Mouse (Mus musculus) right cerebral cortex, postnatal 36 days (tissue): ENCODE data around the gene Tor1aip2.
A peak's percentile ranks its signal among the peaks of the same experiment; 100 is the strongest.
"Not testable (repeated sequence)": the region's sequence is repeated elsewhere in the genome, so short reads cannot be mapped to it uniquely, and the experiment has no call there.

Experiments used
- DNase-seq, 2 experiments: peaks; one replicate each; pipeline ENCODE4 v3.0.0; 2022; ENCODE audit warnings: low spot score in 2 of 2, mixed read lengths in 1 of 2

Tor1aip2 gene

GRCm38 (mm10) chr1:156035269-156035929, at the start of gene Tor1aip2:
Gene Tor1aip2 (plus strand): TSS chr1:156035403.
- DNase-seq = peak in 1 of 2 experiments; percentile 68

GRCm38 (mm10) chr1:155987625-155988024, 47.6 kb upstream of the Tor1aip2 start:
- DNase-seq = no peak

GRCm38 (mm10) chr1:155989387-155989786, 45.8 kb upstream of the Tor1aip2 start:
- no peak for DNase-seq

- DNase-seq = no peak
These were observed 44.8 kb upstream of the Tor1aip2 start for GRCm38 (mm10) chr1:155990391-155990790.

GRCm38 (mm10) chr1:155994524-155994923, 40.7 kb upstream of the Tor1aip2 start:
- no peak for DNase-seq

GRCm38 (mm10) chr1:155995612-155996011, 39.6 kb upstream of the Tor1aip2 start:
- DNase-seq = no peak

- no peak for DNase-seq
These were observed 32.8 kb upstream of the Tor1aip2 start for GRCm38 (mm10) chr1:156002366-156002765.

- DNase-seq = no peak
These were observed 31.8 kb upstream of the Tor1aip2 start for GRCm38 (mm10) chr1:156003201-156003935.

- DNase-seq = no peak
These were observed 29.3 kb upstream of the Tor1aip2 start for GRCm38 (mm10) chr1:156005906-156006305.

- no peak for DNase-seq
These were observed 26.2 kb upstream of the Tor1aip2 start for GRCm38 (mm10) chr1:156009003-156009402.

- DNase-seq = no peak
These were observed 15.4 kb upstream of the Tor1aip2 start for GRCm38 (mm10) chr1:156019800-156020199.

GRCm38 (mm10) chr1:156020402-156020801, 14.8 kb upstream of the Tor1aip2 start:
- no peak for DNase-seq

GRCm38 (mm10) chr1:156024831-156025503, 10.2 kb upstream of the Tor1aip2 start:
- DNase-seq = no peak

GRCm38 (mm10) chr1:156027849-156028248, 7.4 kb upstream of the Tor1aip2 start:
- no peak for DNase-seq

GRCm38 (mm10) chr1:156028340-156028975, 6.7 kb upstream of the Tor1aip2 start:
- no peak for DNase-seq

GRCm38 (mm10) chr1:156033921-156034320, 1.3 kb upstream of the Tor1aip2 start:
- DNase-seq = no peak

- no peak for DNase-seq
These were observed 542 bp upstream of the Tor1aip2 start for GRCm38 (mm10) chr1:156034661-156035060.

- DNase-seq = peak; percentile 96 to 98
These were observed 931 bp downstream of the Tor1aip2 start, which contains the start of gene Tor1aip1 for GRCm38 (mm10) chr1:156035930-156036737. Gene Tor1aip1 (minus strand): TSS chr1:156036480.

- DNase-seq = no peak
These were observed 2.0 kb downstream of the Tor1aip2 start for GRCm38 (mm10) chr1:156037144-156037583.

GRCm38 (mm10) chr1:156039989-156040388, 4.8 kb downstream of the Tor1aip2 start:
- DNase-seq = not testable (repeated sequence)
